Comparison of ENCODE assay signal across 8 mouse cellular contexts in genomic region chr15:86214549-86215201, GRCm38 (mm10). TPM values are rescaled to one million over a fixed set of nuclear protein-coding genes. Genes with fewer than 3 reads are reported as not detected.
A peak's percentile ranks its signal among the peaks of the same experiment; 100 is the strongest.
DNase-seq lines count a peak whose midpoint lies in the region; ATAC-seq and TF ChIP-seq lines count a peak whose summit lies in the region.

No protein-coding gene starts in this region.

- DNase-seq in heart, adult 8-10 months (ENCODE audit: low spot score): no peak
- no peak for DNase-seq in MEL (ENCODE audit: low read depth, low spot score)
- DNase-seq in heart, postnatal 0 days (ENCODE audit: low spot score): no peak
- DNase-seq in embryo, embryonic 11 days: no peak
- DNase-seq in layer of hippocampus, postnatal 25 days (ENCODE audit: extremely low spot score in 1 of 2, low spot score in 1 of 2): no peak

- H3K9ac ChIP-seq in heart, embryonic 13.5 days: peak overlapping the region; percentile 95
- H3K9ac ChIP-seq in MEL (ENCODE audit: control insufficient read depth, low read depth, low read length, poor library complexity, severe bottlenecking): peak overlapping the region; percentile 86
- H3K9ac ChIP-seq in heart, postnatal 0 days (replicated peaks; ENCODE audit: low read depth, low read length): peak overlapping the region; percentile 75

- H3K4me1 ChIP-seq in heart, embryonic 13.5 days: peaks cover 34% of the 10 kb centered on the region
- peaks cover 0 to 3% of the 10 kb centered on the region in 2 experiments; a peak in 3 of 4 replicates for H3K4me1 ChIP-seq in MEL (ENCODE audit: control insufficient read depth in 1 of 2, insufficient read depth in 2 of 2, low read length in 2 of 2)
- peaks cover 16% of the 10 kb centered on the region for H3K4me1 ChIP-seq in heart, postnatal 0 days (ENCODE audit: control insufficient read depth, insufficient read depth)
- H3K4me1 ChIP-seq in megakaryocyte, embryonic 14.5 days: peaks cover 78% of the 10 kb centered on the region

- no peaks in the 10 kb centered on the region for H3K36me3 ChIP-seq in heart, embryonic 13.5 days
- peaks cover 0 to 4% of the 10 kb centered on the region in 2 experiments; a peak in 1 of 4 replicates for H3K36me3 ChIP-seq in MEL (ENCODE audit: control insufficient read depth in 1 of 2, insufficient read depth in 2 of 2, low read length in 2 of 2)
- H3K36me3 ChIP-seq in heart, postnatal 0 days (replicated peaks; ENCODE audit: control insufficient read depth, insufficient read depth, low read length): no peaks in the 10 kb centered on the region
- peaks cover 37% of the 10 kb centered on the region for H3K36me3 ChIP-seq in megakaryocyte, embryonic 14.5 days (replicated peaks; ENCODE audit: low read length)

- no peak; the same call in 1 of the 2 replicates for ATAC-seq in heart, embryonic 13.5 days (ENCODE audit: extremely low read depth, insufficient number of reproducible peaks, low FRiP score, low TSS enrichment)
- ATAC-seq in heart, postnatal 0 days (ENCODE audit: insufficient read depth, low read depth): peak; percentile 49
- ATAC-seq in megakaryocyte progenitor cell, adult 5-6 weeks (replicated peaks; ENCODE audit: poor library complexity): no peak

- TF ChIP-seq POLR2A in MEL (IDR thresholded peaks at IDR 0.05; ENCODE audit: control insufficient read depth in 1 of 2, insufficient read depth in 1 of 2, low read depth in 1 of 2, low read length in 2 of 2, poor library complexity in 1 of 2): no peak

- TF ChIP-seq EP300 in MEL (IDR thresholded peaks at IDR 0.05; ENCODE audit: low read depth in 1 of 2, low read length in 2 of 2): no peak
- no peak for TF ChIP-seq EP300 in heart, postnatal 0 days (IDR thresholded peaks at IDR 0.05; ENCODE audit: low read depth)

- H3K4me3 ChIP-seq in heart, embryonic 13.5 days: peak overlapping the region; percentile 96
- H3K4me3 ChIP-seq in MEL (ENCODE audit: control insufficient read depth in 1 of 2, insufficient read depth in 1 of 2, low read depth in 2 of 2, low read length in 2 of 2): peak overlapping the region; percentile 84 to 96
- H3K4me3 ChIP-seq in heart, postnatal 0 days (ENCODE audit: low read depth, low read length): peak overlapping the region; percentile 90
- H3K4me3 ChIP-seq in megakaryocyte, embryonic 14.5 days (replicated peaks): peak overlapping the region; percentile 99

- H3K9me3 ChIP-seq in heart, embryonic 13.5 days: no peaks in the 10 kb centered on the region
- H3K9me3 ChIP-seq in MEL (replicated peaks; ENCODE audit: insufficient read depth, low read length): no peaks in the 10 kb centered on the region
- H3K9me3 ChIP-seq in heart, postnatal 0 days (replicated peaks; ENCODE audit: control insufficient read depth, low read length): no peaks in the 10 kb centered on the region
- no peaks in the 10 kb centered on the region for H3K9me3 ChIP-seq in megakaryocyte, embryonic 14.5 days

- TF ChIP-seq RAD21 in MEL (IDR thresholded peaks at IDR 0.05; ENCODE audit: low read depth, low read length): no peak

- peak overlapping the region; percentile 91 for H3K27ac ChIP-seq in heart, embryonic 13.5 days (replicated peaks)
- H3K27ac ChIP-seq in MEL (ENCODE audit: control insufficient read depth, low read depth, low read length): peak overlapping the region; percentile 32; the same call in 1 of the 2 replicates
- H3K27ac ChIP-seq in heart, postnatal 0 days (ENCODE audit: low read depth): peak overlapping the region; percentile 92

- H3K79me2 ChIP-seq in MEL (ENCODE audit: control insufficient read depth, insufficient read depth, low read length, poor library complexity): peaks cover 30% of the 10 kb centered on the region

- H3K27me3 ChIP-seq in heart, embryonic 13.5 days (replicated peaks): no peaks in the 10 kb centered on the region
- no peaks in the 10 kb centered on the region for H3K27me3 ChIP-seq in MEL (ENCODE audit: control insufficient read depth in 1 of 2, insufficient read depth in 2 of 2, low read length in 2 of 2)
- no peaks in the 10 kb centered on the region for H3K27me3 ChIP-seq in heart, postnatal 0 days (ENCODE audit: control insufficient read depth, insufficient read depth, low read length)
- H3K27me3 ChIP-seq in megakaryocyte, embryonic 14.5 days (replicated peaks): no peaks in the 10 kb centered on the region

- H3K4me2 ChIP-seq in heart, embryonic 13.5 days: peak overlapping the region; percentile 98
- peak overlapping the region; percentile 99 for H3K4me2 ChIP-seq in heart, postnatal 0 days (ENCODE audit: low read depth, low read length)

- TF ChIP-seq CTCF in MEL (IDR thresholded peaks at IDR 0.05 in 2 of 3, conservative IDR thresholded peaks at IDR 0.05 in 1 of 3; ENCODE audit: control insufficient read depth in 1 of 3, insufficient read depth in 1 of 3, low read depth in 2 of 3, low read length in 3 of 3, poor library complexity in 1 of 3, severe bottlenecking in 1 of 3): no peak
- TF ChIP-seq CTCF in heart, postnatal 0 days (IDR thresholded peaks at IDR 0.05; ENCODE audit: low read depth): no peak

- WGBS in heart, embryonic 13.5 days: 15% methylated on average over 25 of the region's 25 CpGs
- 10% methylated on average over 25 of the region's 25 CpGs for WGBS in heart, postnatal 0 days

TF ChIP-seq in MEL, 35 proteins besides CTCF, POLR2A, EP300 and RAD21:
- TF ChIP-seq TCF12 (IDR thresholded peaks at IDR 0.05; ENCODE audit: low read depth, low read length): no peak
- TF ChIP-seq ZNF384 (IDR thresholded peaks at IDR 0.05; ENCODE audit: low read depth, low read length): no peak
- TF ChIP-seq E2F4 (IDR thresholded peaks at IDR 0.05; ENCODE audit: borderline replicate concordance, low read depth, low read length): no peak
- no peak for TF ChIP-seq UBTF (IDR thresholded peaks at IDR 0.05; ENCODE audit: borderline replicate concordance, insufficient read depth, low read depth, low read length)
- no peak for TF ChIP-seq KAT2A (conservative IDR thresholded peaks at IDR 0.05; ENCODE audit: low read depth, low read length)
- TF ChIP-seq HCFC1 (IDR thresholded peaks at IDR 0.05; ENCODE audit: low read depth, low read length): no peak
- no peak for TF ChIP-seq CHD1 (IDR thresholded peaks at IDR 0.05; ENCODE audit: low read depth, low read length)
- TF ChIP-seq ELF1 (IDR thresholded peaks at IDR 0.05; ENCODE audit: low read depth, low read length): no peak
- TF ChIP-seq JUND (IDR thresholded peaks at IDR 0.05; ENCODE audit: low read depth, low read length): no peak
- TF ChIP-seq SMC3 (IDR thresholded peaks at IDR 0.05; ENCODE audit: low read depth, low read length): no peak
- TF ChIP-seq MXI1 (IDR thresholded peaks at IDR 0.05; ENCODE audit: low read depth, low read length): no peak
- no peak for TF ChIP-seq ZMIZ1 (IDR thresholded peaks at IDR 0.05; ENCODE audit: low read depth, low read length)
- TF ChIP-seq POLR2AphosphoS2 (IDR thresholded peaks at IDR 0.05; ENCODE audit: low read length): no peak
- TF ChIP-seq MEF2A (IDR thresholded peaks at IDR 0.05; ENCODE audit: extremely low read depth, insufficient replicate concordance, low read depth, low read length, poor library complexity, severe bottlenecking): no peak
- no peak for TF ChIP-seq BHLHE40 (IDR thresholded peaks at IDR 0.05; ENCODE audit: borderline replicate concordance, low read depth, low read length)
- TF ChIP-seq TBP (IDR thresholded peaks at IDR 0.05; ENCODE audit: low read depth, low read length): no peak
- TF ChIP-seq MYC (IDR thresholded peaks at IDR 0.05; ENCODE audit: low read depth, low read length): no peak
- no peak for TF ChIP-seq SIN3A (IDR thresholded peaks at IDR 0.05; ENCODE audit: low read length)

RNA-seq across cellular contexts. Expression of gene Tbc1d22a, which starts 0.4 kb away (rescaled TPM):
- 8.8 and 9.1 TPM in 2 replicates for polyA plus RNA-seq in heart, embryonic 13.5 days (2015; fragmentation: Nextera tagmentation; extraction: Ambion mirVana)
- 10 to 100 TPM; 24.9 to 30.8 (median 27.7) TPM for total RNA-seq in heart, adult 8-10 months (2022)
- 15.1 and 15.9 TPM in 2 replicates for total RNA-seq in MEL (2012; rRNA removed)
- polyA plus RNA-seq in MEL (2012; ENCODE audit: insufficient read depth in 1 of 2, insufficient read length in 2 of 2, low read depth in 1 of 2, low replicate concordance in 2 of 2, missing spikeins in 1 of 2): 10 to 100 TPM in 1 of 2 experiments, not detected in 1; 21.1 TPM
- total RNA-seq in heart, postnatal 0 days (2014; rRNA removed; ENCODE audit: low replicate concordance): 26.6 and 31.4 TPM in 2 replicates
- 9.7 and 10.0 TPM in 2 replicates for polyA plus RNA-seq in heart, postnatal 0 days (2015; fragmentation: Nextera tagmentation; extraction: Ambion mirVana)
- 14.3 and 16.7 TPM in 2 replicates for polyA plus RNA-seq in megakaryocyte, embryonic 14.5 days (2012; ENCODE audit: insufficient read depth, low replicate concordance)
- total RNA-seq in megakaryocyte progenitor cell, adult 5-6 weeks (2015): 12.2 and 12.6 TPM in 2 replicates
- total RNA-seq in megakaryocyte progenitor cell, adult 5-6 weeks (2017): 17.3 and 19.8 TPM in 2 replicates
- 10 to 100 TPM; 33.5 to 34.5 TPM for total RNA-seq in layer of hippocampus, postnatal 25 days (2021)

RNA-seq across cellular contexts. Expression of gene Cerk, which starts 28.7 kb away (rescaled TPM):
- 12.4 and 13.2 TPM in 2 replicates for polyA plus RNA-seq in heart, embryonic 13.5 days (2015; fragmentation: Nextera tagmentation; extraction: Ambion mirVana)
- total RNA-seq in heart, adult 8-10 months (2022): 10 to 100 TPM; 25.5 to 32.9 (median 29.4) TPM
- 3.8 and 4.1 TPM in 2 replicates for total RNA-seq in MEL (2012; rRNA removed)
- polyA plus RNA-seq in MEL (2012; ENCODE audit: insufficient read depth in 1 of 2, insufficient read length in 2 of 2, low read depth in 1 of 2, low replicate concordance in 2 of 2, missing spikeins in 1 of 2): 1 to 10 TPM in 1 of 2 experiments, not detected in 1; 9.5 TPM
- 25.3 and 28.2 TPM in 2 replicates for total RNA-seq in heart, postnatal 0 days (2014; rRNA removed; ENCODE audit: low replicate concordance)
- polyA plus RNA-seq in heart, postnatal 0 days (2015; fragmentation: Nextera tagmentation; extraction: Ambion mirVana): 12.1 and 14.5 TPM in 2 replicates
- 52.5 and 70.1 TPM in 2 replicates for polyA plus RNA-seq in megakaryocyte, embryonic 14.5 days (2012; ENCODE audit: insufficient read depth, low replicate concordance)
- 25.0 and 26.5 TPM in 2 replicates for total RNA-seq in megakaryocyte progenitor cell, adult 5-6 weeks (2015)
- total RNA-seq in megakaryocyte progenitor cell, adult 5-6 weeks (2017): 37.6 and 45.7 TPM in 2 replicates
- total RNA-seq in layer of hippocampus, postnatal 25 days (2021): 10 to 100 TPM; 46.3 to 47.4 TPM

Comparison
In these comparisons a context has a peak if more than half of its experiments do, and no peak if none do; other contexts are left out.
1. H3K27ac ChIP-seq: peak in every context shown above with its lines; median percentile 92 in heart, postnatal 0 days; 91 in heart, embryonic 13.5 days; 32 in MEL.